Mouse (Mus musculus) ovary, postnatal 36 days (tissue): ENCODE data around the gene Spaca9.

Experiments used
- DNase-seq: peaks from one replicate; pipeline ENCODE4 v3.0.0; 2022; ENCODE audit warnings: low spot score, mixed read lengths

Spaca9 gene

GRCm38 (mm10) chr2:28665818-28666217 lies 33.7 kb downstream of the Spaca9 start:
- no peak for DNase-seq

- no peak for DNase-seq
Observed at GRCm38 (mm10) chr2:28662891-28663290, 36.6 kb downstream of the Spaca9 start.

GRCm38 (mm10) chr2:28656216-28656615 lies 43.3 kb downstream of the Spaca9 start:
- no peak for DNase-seq

- peak; percentile 16 for DNase-seq
Observed at GRCm38 (mm10) chr2:28654295-28654694, 45.2 kb downstream of the Spaca9 start.

GRCm38 (mm10) chr2:28653351-28653750 lies 46.2 kb downstream of the Spaca9 start:
- DNase-seq = no peak

GRCm38 (mm10) chr2:28650526-28650925 lies 49.0 kb downstream of the Spaca9 start:
- no peak for DNase-seq

- DNase-seq = no peak
Observed at GRCm38 (mm10) chr2:28643081-28643480, 56.4 kb downstream of the Spaca9 start.
